Mouse (Mus musculus) stomach, embryonic 16.5 days (tissue): ENCODE measurements around the gene Blnk. TPM values are rescaled to one million over a fixed set of nuclear protein-coding genes. Genes with fewer than 3 reads are reported as not detected.

Source experiments
- ATAC-seq: fragments of 200-750 bp; cut with Nextera tagmentation; 2 replicates; pipeline ENCODE4 v1.8.0; 2017; ENCODE audit warnings: moderate number of reproducible peaks, moderate TSS enrichment; ENCODE audit not compliant: insufficient read depth, low FRiP score
- H3K27ac ChIP-seq: fragments of 300-500 bp; sonication (generic); 2 replicates; pipeline ENCODE4 v1.5.1; 2014; ENCODE audit warnings: low read length
- H3K27me3 ChIP-seq: fragments of 300-500 bp; sonication (generic); 2 replicates; pipeline ENCODE4 v1.6.1; 2014; ENCODE audit warnings: low read length, control low read depth, mixed read lengths; ENCODE audit not compliant: control insufficient read depth, insufficient read depth
- H3K36me3 ChIP-seq: fragments of 300-500 bp; sonication (generic); 2 replicates; pipeline ENCODE4 v1.6.1; 2014; ENCODE audit warnings: low read length; ENCODE audit not compliant: control insufficient read depth, insufficient read depth
- H3K4me1 ChIP-seq: fragments of 300-500 bp; sonication (generic); 2 replicates; pipeline ENCODE4 v1.6.1; 2014; ENCODE audit warnings: low read length, control low read depth, mixed read lengths; ENCODE audit not compliant: control insufficient read depth, insufficient read depth
- H3K4me2 ChIP-seq: fragments of 300-500 bp; sonication (generic); 2 replicates; pipeline ENCODE4 v1.6.1; 2014; ENCODE audit warnings: low read depth, low read length, mixed read lengths
- H3K4me3 ChIP-seq: fragments of 300-500 bp; sonication (generic); replicated peaks from 2 replicates; pipeline ENCODE4 v1.5.1; 2014; ENCODE audit warnings: mild to moderate bottlenecking, low read length
- H3K9ac ChIP-seq: fragments of 300-500 bp; sonication (generic); 2 replicates; pipeline ENCODE4 v1.6.1; 2014; ENCODE audit warnings: low read length
- H3K9me3 ChIP-seq: fragments of 300-500 bp; sonication (generic); replicated peaks from 2 replicates; pipeline ENCODE4 v1.6.1; 2016; ENCODE audit warnings: low read length, control low read depth; ENCODE audit not compliant: control insufficient read depth
- WGBS: fragments of 180-500 bp; shearing (Covaris S2); extraction: QIAGEN DNeasy Blood & Tissue Kit; methylation state at CpG from one replicate; pipeline ENCODE4 v1.1.7; 2014; 5-methylcytosine and 5-hydroxymethylcytosine counted together
- polyA plus RNA-seq: library from polyadenylated mRNA; unstranded; fragments of >200 nt; fragmentation: Nextera tagmentation; extraction: Ambion mirVana; gene quantifications from 2 replicates; pipeline ENCODE4 v1.2.1, GENCODE M21; 2015

The Blnk gene
- polyA plus RNA-seq, 1 experiment from 2014 or later, result 5.0 TPM

DNA sequence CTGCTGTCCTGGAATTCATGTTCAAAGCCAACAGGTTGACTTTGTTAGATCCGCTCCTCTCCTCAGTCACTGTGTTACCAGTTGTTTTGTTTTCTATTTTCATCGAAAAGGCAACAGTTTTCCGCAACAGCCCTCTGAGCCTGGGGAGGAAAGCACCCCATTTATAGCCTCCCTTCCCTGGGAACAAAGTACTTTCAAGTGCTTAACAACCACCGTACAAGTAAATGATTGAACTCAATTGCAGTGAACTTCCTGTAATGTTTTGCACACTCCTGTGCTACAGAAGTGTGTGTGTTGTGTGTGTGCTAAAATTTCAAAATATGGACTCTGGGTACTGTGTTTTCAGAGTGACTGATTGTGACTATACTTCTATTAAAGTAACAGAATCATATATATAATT, 13.4 kb upstream of the Blnk start:
- H3K9me3 ChIP-seq, result 0 out of 2 replicates have a peak, but pooled peaks cover 3% of the 10 kb centered on the region
- H3K4me1 ChIP-seq, result peaks cover 9% of the 10 kb centered on the region
- 79% methylated on average over 4 of the region's 4 CpGs for WGBS
- ATAC-seq, result no peak
- H3K4me3 ChIP-seq, result no peak overlapping the region
- no peak overlapping the region for H3K27ac ChIP-seq
- H3K9ac ChIP-seq, result no peak overlapping the region
- no peak overlapping the region for H3K4me2 ChIP-seq
- H3K27me3 ChIP-seq, result no peaks in the 10 kb centered on the region
- no peaks in the 10 kb centered on the region for H3K36me3 ChIP-seq

GRCm38 (mm10) chr19:41007326-41007725, 13.0 kb upstream of the Blnk start:
- no peak overlapping the region for H3K4me2 ChIP-seq
- peaks cover 9% of the 10 kb centered on the region for H3K4me1 ChIP-seq
- H3K4me3 ChIP-seq, result no peak overlapping the region
- WGBS, result 27% methylated on average over 6 of the region's 6 CpGs
- 0 out of 2 replicates have a peak, but pooled peaks cover 4% of the 10 kb centered on the region for H3K9me3 ChIP-seq
- no peaks in the 10 kb centered on the region for H3K36me3 ChIP-seq
- ATAC-seq, result no peak
- H3K27me3 ChIP-seq, result no peaks in the 10 kb centered on the region
- H3K9ac ChIP-seq, result no peak overlapping the region
- H3K27ac ChIP-seq, result no peak overlapping the region

- no peaks in the 10 kb centered on the region for H3K36me3 ChIP-seq
- H3K9ac ChIP-seq, result no peak overlapping the region
- no peak overlapping the region for H3K4me3 ChIP-seq
- no peak for ATAC-seq
- no peak overlapping the region for H3K27ac ChIP-seq
- peaks cover 3% of the 10 kb centered on the region; the same call in 1 of the 2 replicates for H3K4me1 ChIP-seq
- no peak overlapping the region for H3K4me2 ChIP-seq
- 0 out of 2 replicates have a peak, but pooled peaks cover 4% of the 10 kb centered on the region for H3K9me3 ChIP-seq
- 23% methylated on average over 4 of the region's 4 CpGs for WGBS
- H3K27me3 ChIP-seq, result no peaks in the 10 kb centered on the region
Measured at GRCm38 (mm10) chr19:41006621-41007020, 12.3 kb upstream of the Blnk start.

- Histone ChIP-seq H3K9me3 (0 out of 2 replicates have a peak, but pooled peaks cover 4% of the 10 kb centered on the region), H3K36me3 (no peaks in the 10 kb centered on the region), H3K4me1 (peaks cover 3% of the 10 kb centered on the region; the same call in 1 of the 2 replicates), H3K9ac (no peak overlapping the region), H3K27me3 (no peaks in the 10 kb centered on the region), H3K4me2 (no peak overlapping the region), H3K4me3 (no peak overlapping the region), H3K27ac (no peak overlapping the region)
- 84% methylated on average over 3 of the region's 3 CpGs for WGBS
- no peak for ATAC-seq
Measured at GRCm38 (mm10) chr19:41003694-41004315, 9.5 kb upstream of the Blnk start.

DNA sequence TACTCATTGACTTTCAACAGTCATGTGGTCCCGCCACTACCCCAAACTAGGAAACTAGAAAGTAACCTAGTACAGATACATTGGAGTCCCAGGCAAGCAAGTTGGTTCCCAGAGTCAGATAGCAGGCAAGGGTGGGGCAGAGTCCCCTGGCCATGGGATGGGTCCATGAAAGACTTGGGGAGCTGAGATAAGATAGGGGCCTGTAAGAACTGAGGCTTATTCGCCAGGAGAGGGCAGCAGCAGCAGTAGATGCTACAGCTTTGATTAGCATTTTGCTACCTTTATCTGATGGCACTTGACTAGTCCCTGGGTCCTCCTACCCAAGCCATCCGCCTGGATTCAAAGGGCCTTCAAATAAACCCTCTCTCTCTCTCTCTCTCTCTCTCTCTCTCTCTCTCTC, 5.2 kb upstream of the Blnk start:
- H3K4me3 ChIP-seq, result no peak overlapping the region
- WGBS, result 57% methylated on average over 3 of the region's 3 CpGs
- H3K9ac ChIP-seq, result no peak overlapping the region
- H3K4me1 ChIP-seq, result no peaks in the 10 kb centered on the region
- no peak overlapping the region for H3K4me2 ChIP-seq
- H3K27me3 ChIP-seq, result no peaks in the 10 kb centered on the region
- H3K9me3 ChIP-seq, result 0 out of 2 replicates have a peak, but pooled peaks cover 4% of the 10 kb centered on the region
- H3K36me3 ChIP-seq, result no peaks in the 10 kb centered on the region
- no peak overlapping the region for H3K27ac ChIP-seq
- no peak for ATAC-seq

DNA sequence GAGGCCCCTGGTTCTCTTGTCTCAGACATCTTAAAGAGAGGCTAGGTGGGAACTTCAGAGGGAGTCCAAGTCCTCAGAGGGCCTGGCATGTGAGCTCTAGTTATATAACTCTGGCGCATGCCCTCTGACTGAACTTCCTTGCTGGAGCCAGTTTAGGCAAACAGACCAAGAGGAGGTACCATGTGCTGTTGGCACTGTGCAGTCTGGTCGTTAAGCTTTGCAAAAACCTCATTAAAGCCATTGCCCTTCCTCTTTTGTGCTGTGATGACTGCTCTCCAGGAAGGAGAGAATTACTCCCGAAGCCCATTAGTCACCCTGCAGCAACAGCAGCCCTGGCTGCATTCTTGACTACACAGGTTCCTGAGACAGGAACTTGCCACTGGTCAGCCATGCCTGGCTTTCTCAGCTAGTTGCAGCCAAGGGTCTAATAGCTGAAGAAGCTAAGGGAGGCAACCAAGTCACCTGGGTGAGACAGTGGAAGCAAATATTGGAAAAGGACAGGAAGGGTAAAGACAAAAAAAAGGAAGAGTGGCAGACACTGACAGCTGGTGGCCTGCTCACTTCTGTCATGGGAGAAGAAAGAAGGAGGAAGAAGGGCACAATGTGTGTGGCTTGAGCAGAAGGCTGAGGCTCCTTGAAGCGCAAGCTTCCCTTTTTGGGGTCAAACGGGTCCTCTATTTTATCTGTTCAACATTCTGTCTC, 4.3 kb upstream of the Blnk start:
- WGBS, result 51% methylated on average over 5 of the region's 5 CpGs
- no peak overlapping the region for H3K9ac ChIP-seq
- ATAC-seq, result no peak
- H3K4me1 ChIP-seq, result no peaks in the 10 kb centered on the region
- no peak overlapping the region for H3K27ac ChIP-seq
- H3K4me3 ChIP-seq, result no peak overlapping the region
- 0 out of 2 replicates have a peak, but pooled peaks cover 4% of the 10 kb centered on the region for H3K9me3 ChIP-seq
- no peaks in the 10 kb centered on the region for H3K27me3 ChIP-seq
- H3K4me2 ChIP-seq, result no peak overlapping the region
- no peaks in the 10 kb centered on the region for H3K36me3 ChIP-seq

DNA sequence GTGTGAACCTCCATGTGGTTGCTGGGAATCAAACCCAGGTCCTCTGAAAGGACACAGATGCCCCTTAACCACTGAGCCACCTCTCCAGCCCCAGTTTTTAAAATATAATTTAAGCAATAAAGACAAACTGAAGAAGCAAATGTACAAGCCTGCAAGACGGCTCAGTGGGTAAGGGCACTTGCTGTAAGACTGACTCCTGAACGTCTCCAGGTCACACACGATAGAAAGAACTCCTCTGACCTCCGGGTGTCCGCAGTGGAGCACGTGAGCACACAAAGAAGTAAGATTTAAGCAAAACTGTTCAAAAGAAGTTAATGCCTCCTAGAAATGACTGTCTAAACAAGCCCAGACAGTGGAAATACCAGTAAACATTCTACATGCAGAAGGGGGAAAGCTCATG, 2.4 kb upstream of the Blnk start:
- no peaks in the 10 kb centered on the region for H3K4me1 ChIP-seq
- no peaks in the 10 kb centered on the region for H3K36me3 ChIP-seq
- no peak overlapping the region for H3K4me2 ChIP-seq
- ATAC-seq, result no peak
- no peak overlapping the region for H3K9ac ChIP-seq
- H3K27me3 ChIP-seq, result no peaks in the 10 kb centered on the region
- no peak overlapping the region for H3K4me3 ChIP-seq
- WGBS, result 78% methylated on average over 6 of the region's 6 CpGs
- no peak overlapping the region for H3K27ac ChIP-seq
- no peaks in the 10 kb centered on the region for H3K9me3 ChIP-seq

- Histone ChIP-seq H3K4me1 (no peaks in the 10 kb centered on the region), H3K27ac (no peak overlapping the region), H3K27me3 (no peaks in the 10 kb centered on the region), H3K36me3 (no peaks in the 10 kb centered on the region), H3K9ac (no peak overlapping the region), H3K9me3 (no peaks in the 10 kb centered on the region), H3K4me3 (no peak overlapping the region), H3K4me2 (no peak overlapping the region)
- no peak for ATAC-seq
- WGBS, result 55% methylated on average over 21 of the region's 21 CpGs
Measured at GRCm38 (mm10) chr19:40995449-40996401, 1.4 kb upstream of the Blnk start.

GRCm38 (mm10) chr19:40994911-40995310, 576 bp upstream of the Blnk start:
- H3K27ac ChIP-seq, result no peak overlapping the region

More at GRCm38 (mm10) chr19:40994911-40995310, 576 bp upstream of the Blnk start:
- Histone ChIP-seq H3K4me3 (no peak overlapping the region), H3K9ac (no peak overlapping the region), H3K36me3 (no peaks in the 10 kb centered on the region), H3K9me3 (no peaks in the 10 kb centered on the region), H3K4me1 (no peaks in the 10 kb centered on the region), H3K27me3 (no peaks in the 10 kb centered on the region), H3K4me2 (no peak overlapping the region)
- WGBS, result 48% methylated on average over 7 of the region's 7 CpGs
- ATAC-seq, result no peak
